In genomic region chr9:22754081-22754672, GRCm38 (mm10) we compare ENCODE assay signal across 21 mouse cellular contexts.
"Had no signal": no experiment of that assay in that cellular context is flagged by ENCODE, and none has a peak within 500 bp of the region (broad histone marks: within the 10 kb centered on the region; RNA-seq: fewer than 3 reads in every experiment).

No protein-coding gene starts in this region.

- H3K27me3 ChIP-seq: kidney, embryonic 15.5 days; midbrain, embryonic 12.5 days; midbrain, embryonic 15.5 days; neural tube, embryonic 12.5 days; neural tube, embryonic 15.5 days had no signal

- H3K4me2 ChIP-seq: kidney, embryonic 15.5 days; limb, embryonic 12.5 days; limb, embryonic 15.5 days; liver, embryonic 11.5 days; lung, embryonic 14.5 days; midbrain, embryonic 12.5 days; midbrain, embryonic 15.5 days; neural tube, embryonic 12.5 days; neural tube, embryonic 15.5 days had no signal

- H3K36me3 ChIP-seq: kidney, embryonic 15.5 days; limb, embryonic 12.5 days; limb, embryonic 15.5 days; midbrain, embryonic 12.5 days; midbrain, embryonic 15.5 days; neural tube, embryonic 12.5 days; neural tube, embryonic 15.5 days had no signal

- H3K4me3 ChIP-seq: kidney, embryonic 15.5 days; left cerebral cortex, adult 2 months; limb, embryonic 12.5 days; limb, embryonic 15.5 days; midbrain, embryonic 12.5 days; midbrain, embryonic 15.5 days; neural tube, embryonic 12.5 days; neural tube, embryonic 15.5 days had no signal

- H3K9ac ChIP-seq: kidney, embryonic 15.5 days; limb, embryonic 12.5 days; limb, embryonic 15.5 days; liver, embryonic 14.5 days; liver, postnatal 0 days; lung, embryonic 14.5 days; midbrain, embryonic 12.5 days; midbrain, embryonic 15.5 days; neural tube, embryonic 12.5 days; neural tube, embryonic 15.5 days had no signal

- H3K27ac ChIP-seq: kidney, embryonic 15.5 days; left cerebral cortex, adult 2 months; limb, embryonic 12.5 days; limb, embryonic 15.5 days; liver, embryonic 14.5 days; midbrain, embryonic 12.5 days; midbrain, embryonic 15.5 days; neural tube, embryonic 12.5 days; neural tube, embryonic 15.5 days had no signal

- H3K4me1 ChIP-seq: kidney, embryonic 15.5 days; midbrain, embryonic 15.5 days; neural tube, embryonic 12.5 days; neural tube, embryonic 15.5 days had no signal

- H3K9me3 ChIP-seq: kidney, embryonic 15.5 days; limb, embryonic 15.5 days; midbrain, embryonic 12.5 days; midbrain, embryonic 15.5 days; neural tube, embryonic 12.5 days; neural tube, embryonic 15.5 days had no signal

- ATAC-seq: liver, postnatal 0 days; midbrain, embryonic 15.5 days had no signal

- DNase-seq: kidney, adult 8-10 months; kidney, postnatal 10 days; kidney, postnatal 36 days; layer of hippocampus, postnatal 36 days; left cerebral cortex, postnatal 4 days; liver, postnatal 0 days; lung, embryonic 14.5 days; lung, postnatal 10 days; lung, postnatal 4 days; thymus, adult 18-20 months; thymus, postnatal 36 days had no signal
